Mouse (Mus musculus): ENCODE measurements around the gene Twnk.

Gene Twnk

DNA sequence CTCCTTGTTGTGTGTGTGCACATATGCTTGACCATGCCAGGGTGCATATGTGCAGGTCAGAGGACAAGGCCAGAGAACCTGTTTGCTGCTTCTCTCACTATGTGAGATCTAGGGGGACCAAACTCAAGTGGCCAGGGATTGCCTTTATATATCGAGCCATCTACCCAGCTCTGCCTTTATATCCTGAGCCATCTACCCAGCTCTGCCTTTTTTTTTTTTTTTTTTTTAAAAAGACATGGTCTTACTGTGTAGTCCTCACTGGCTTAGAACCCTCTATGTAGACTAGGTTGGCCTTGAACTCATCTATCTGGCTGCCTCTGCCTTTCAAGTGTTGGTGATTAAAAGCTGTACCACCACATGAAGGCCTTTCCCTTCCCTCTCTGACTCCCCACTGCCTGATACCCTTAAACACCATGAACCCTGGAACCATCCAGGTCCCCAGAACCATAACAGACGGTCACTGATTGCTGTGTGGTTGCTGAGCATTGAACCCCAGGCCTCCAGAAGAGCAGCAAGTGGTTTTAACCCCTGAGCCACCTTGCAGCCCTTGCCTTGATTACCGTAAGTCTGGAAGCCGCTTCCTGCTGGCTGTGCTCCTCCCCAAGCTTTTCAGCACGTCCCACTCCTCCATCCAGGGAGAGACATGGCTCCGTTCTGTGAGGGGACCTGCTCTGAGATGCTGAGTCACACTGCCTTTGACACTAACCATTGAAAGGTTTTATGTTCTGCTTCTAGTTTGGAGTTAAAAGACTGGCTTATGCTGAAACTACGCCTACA is 1.5 kb upstream of the Twnk start:
- DNase-seq: no peak

DNA sequence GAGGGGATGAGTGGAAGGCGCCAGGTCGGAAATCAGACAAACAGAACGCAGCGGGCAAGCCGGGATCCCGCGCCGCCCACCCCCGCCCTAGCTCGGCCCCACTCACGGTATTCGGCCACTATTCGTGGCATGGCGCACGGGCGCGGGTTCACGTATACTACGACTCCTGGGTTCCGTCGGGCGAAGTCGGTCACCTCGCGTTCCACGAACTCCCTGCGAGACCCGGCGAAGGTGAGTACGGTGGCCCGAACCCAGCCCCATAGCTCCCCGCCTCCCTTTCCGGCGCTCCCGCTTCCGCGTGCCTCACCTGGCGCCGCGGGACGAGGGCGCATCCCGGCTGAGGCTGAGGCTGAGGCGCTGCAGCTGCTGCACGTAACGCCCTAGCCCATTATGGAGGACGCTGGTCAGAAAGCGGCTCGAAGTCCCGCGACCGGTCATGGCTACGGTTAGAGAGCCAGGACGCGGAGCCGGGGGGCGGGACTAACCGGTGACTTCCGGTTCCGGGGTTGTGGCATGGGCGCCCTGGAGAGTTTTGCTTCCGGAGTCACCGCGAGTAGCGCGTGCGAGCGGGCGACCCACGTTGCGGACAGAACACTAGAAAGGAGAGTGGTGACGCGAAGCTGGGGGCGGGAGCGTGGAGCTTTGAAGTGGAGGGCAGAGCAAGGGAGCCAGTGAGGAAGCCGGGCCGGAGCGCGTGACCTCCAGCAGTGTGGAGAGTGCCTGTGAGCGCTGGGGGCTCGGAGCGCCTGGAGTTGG is 672 bp downstream of the Twnk start, which contains the start of gene Mrpl43:
TSS of gene Mrpl43 (minus strand) at position 486 of the 756 bp plus-strand sequence.
- peak; percentile 94 for DNase-seq

DNA sequence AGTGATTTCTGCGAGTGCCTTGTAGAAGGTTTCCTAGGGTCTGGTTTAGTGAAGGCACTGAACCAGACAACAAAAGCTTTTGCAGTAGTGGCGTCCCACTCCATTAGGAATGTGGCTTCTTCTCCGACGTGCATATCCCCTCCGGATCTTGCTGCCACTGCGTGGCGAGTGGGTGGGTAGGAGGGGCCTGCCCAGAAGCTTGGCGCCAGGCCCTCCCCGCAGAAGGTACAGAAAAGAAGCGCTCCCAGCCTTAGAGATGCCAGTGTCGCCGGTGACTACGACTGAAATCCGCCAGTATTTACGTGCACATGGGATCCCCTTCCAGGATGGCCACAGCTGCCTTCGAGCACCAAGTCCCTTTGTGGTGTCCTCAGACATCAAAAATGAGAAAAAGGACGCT is 1.6 kb downstream of the Twnk start:
- no peak for DNase-seq

DNA sequence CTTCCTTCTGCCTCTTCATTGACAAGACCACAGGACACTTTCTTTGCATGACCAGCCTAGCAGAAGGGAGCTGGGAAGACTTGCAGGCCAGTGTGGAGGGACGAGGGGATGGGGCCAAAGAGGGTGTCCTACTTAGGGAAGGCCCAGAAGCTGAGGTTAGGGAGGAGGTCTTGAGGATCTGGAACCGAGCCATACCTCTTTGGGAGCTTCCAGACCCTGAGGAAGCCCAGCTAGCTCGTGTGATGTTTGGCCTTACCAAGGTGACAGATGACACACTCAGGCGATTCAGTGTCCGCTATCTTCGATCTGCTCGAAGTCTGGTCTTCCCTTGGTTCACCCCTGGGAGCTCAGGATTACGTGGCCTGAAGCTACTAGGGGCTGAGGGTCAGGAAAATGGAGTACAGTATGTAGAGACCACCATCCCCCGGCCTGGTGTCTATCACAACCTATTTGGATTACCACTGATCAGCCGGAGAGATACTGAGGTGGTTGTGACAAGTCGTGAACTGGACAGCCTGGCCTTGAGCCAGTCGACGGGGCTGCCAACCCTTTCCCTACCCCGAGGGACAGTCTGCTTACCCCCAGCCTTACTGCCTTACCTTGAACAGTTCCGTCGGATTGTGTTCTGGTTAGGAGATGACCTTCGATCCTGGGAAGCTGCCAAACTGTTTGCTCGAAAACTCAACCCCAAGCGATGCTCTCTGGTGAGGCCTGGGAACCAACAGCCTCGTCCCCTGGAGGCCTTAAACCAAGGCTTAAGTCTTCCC is 2.1 kb downstream of the Twnk start:
- DNase-seq: no peak

DNA sequence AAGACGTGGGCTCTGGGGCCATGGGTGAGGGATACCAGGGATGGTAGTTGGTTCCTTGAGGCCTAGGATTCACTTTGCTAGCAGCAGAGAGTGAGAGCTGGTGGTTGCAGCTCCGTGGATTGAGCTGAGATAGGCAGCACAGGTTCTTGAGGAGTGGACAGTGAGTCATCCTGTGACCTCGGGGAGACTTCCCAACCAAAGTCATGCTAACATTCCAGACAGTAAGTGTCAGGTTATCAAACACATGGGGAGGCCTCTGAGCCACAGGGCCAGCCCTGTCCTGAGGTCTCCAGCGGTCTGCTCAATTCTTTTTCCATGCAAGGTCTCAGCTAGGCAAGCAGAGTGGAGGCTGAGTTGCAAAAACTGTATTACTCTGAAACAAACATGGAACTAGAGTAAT is 5.2 kb downstream of the Twnk start:
- no peak for DNase-seq

DNA sequence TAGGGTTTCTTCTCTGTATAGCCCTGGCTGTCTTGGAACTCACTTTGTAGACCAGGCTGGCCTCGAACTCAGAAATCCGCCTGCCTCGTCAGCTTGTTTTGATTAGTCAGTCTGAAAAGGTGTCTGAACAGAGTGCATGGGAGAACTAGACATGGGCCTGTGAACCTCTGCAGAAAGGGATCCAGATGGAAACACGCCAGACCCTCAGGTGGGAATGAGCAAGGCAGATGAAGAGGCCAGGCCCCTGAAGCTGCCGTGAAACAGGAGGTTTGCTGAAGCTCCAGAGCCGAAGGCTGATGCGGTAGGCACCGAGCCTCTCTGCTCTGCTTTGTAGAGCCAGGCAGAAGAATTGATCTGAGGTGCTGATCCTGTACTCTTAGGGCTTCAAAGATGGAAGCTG is 6.8 kb downstream of the Twnk start:
- DNase-seq: no peak

DNA sequence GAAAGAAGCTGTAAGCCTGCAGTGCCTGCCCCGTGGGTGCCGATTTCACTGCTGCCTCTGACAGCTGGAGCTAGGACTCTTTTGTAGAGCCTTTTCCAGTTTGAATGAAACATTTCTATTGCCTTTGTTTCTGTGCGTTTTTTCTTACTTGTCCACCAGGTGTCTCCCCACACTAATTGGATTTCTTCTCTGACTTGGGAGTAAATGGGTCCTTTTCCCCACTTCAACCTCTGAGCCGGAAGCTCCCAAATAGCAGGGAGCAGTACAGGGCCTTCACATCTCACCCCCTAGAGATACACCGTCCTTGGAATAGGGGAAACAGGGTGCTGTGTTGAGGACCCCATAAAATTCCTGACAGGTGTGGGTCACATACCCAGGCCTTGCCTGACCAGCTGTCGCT is 7.2 kb downstream of the Twnk start:
- DNase-seq: no peak

DNA sequence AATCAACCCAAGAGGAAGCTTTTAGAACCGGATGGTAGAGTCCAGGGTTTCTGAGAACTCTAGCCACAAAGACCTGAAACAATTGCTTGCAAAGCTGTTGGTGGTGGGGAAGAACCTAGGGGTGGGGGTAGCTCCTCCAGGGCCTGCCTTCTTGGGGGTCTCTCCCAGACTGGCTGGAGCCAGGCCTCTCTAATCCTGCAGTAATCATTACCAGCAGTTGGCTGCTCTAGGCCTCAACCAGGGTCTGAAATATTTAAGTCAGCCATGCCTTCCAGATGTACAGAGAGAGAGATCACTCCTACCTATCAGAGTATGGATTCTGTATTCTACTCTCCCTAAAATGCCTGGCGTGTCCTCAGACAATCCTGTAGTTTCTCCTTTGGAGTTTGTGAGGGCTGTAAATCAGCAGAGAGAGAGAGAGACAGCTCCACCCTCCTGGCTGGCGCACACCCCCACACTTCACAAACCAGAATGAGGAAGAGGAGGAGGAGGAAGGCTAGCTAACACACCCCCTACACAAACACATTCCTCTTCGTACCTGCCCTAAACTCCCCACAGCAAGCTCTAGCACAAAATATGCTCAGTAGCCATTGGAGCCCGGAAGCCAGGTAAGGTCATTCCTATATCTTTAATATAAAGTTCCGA is 8.2 kb downstream of the Twnk start:
- DNase-seq: no peak

DNA sequence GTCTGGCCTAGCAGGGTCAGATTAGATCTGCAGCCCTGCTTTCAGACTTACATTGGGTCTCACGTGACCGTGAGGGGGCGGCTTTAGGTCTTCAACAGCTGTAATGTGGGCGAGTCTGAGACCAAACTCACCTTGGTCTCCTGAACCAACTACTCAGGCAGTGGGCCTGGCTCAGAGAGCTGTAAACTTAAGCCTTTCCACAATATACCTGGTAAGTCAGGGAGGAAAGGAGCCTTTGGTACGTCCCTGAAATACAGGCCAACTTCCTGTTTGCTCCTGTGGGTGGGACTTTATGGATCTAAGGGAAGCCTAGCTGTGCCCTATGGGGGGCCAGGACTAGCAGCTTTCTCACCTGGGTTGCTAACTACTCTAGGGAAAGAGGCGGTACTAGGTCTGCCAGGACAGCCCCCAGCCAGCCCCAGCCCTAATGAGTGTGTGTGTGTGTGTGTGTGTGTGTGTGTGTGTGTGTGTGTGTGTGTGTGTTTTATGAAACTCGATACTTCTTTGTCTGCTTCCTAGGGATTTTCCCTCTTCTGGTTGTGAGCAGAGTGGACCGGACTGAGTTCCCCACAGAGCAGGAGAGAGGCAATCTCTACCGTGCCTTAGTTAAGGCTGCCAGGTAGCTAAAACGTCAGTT is 9.0 kb downstream of the Twnk start, which contains the start of gene Lzts2:
TSS of gene Lzts2 (plus strand) at position 80 of the 637 bp plus-strand sequence.
- peak; percentile 24 for DNase-seq

DNA sequence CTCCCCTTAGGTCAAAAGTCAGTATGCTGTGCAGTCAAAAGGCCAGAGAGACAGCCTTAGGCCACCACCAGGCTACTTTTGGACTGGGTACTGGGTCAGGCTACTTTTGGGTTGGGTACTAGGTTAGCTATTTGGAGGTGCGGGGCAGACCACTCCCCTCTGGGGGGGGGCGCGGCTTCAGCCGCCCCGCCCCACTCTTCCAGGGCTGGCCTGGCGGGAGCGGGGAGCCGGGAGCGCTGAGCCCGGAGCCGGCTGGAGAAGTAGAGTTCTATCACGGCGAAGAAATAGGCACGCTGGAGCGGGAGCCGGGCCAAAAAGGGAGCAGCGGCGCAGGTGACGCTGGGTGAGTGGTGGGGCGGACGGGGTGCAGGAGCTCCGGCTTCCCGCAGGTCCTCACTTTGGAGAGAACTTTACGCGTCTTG is 9.5 kb downstream of the Twnk start:
- DNase-seq: peak; percentile 47

DNA sequence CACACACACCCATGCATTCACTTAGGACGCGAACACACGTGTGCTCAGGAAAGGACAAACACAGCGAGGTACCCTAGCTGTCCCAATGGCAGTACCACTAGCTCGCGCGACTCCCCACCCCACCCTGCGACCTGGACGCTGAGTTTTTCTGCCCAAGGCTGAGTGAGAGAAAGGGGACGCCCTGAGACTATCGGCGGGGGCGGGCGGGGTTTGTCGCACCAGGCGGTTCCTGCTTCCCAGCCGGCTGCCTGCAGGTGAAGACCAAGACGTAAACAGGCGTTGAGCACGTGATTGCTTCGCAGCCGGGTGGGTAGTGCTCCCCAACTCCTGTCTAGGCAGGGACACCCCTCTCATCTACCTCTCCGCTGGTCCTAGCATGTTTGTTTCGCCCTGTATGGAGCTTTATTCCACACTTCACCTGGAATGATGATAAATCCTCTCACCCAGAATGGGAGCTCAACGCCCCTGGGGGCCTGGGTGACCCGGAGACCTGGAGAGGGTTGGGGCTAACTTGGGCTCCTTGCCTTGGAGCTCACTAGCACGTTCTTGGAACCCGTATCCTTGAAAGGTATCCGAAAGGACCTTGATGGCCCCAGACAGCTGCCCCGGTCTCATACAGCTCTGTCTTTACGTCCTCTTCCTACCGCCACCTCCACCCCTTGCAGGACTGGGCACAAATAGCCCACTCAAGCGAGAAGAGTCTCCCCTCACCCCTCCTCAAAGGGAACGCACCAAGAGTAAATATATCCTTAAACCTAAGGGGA is 10.2 kb downstream of the Twnk start:
- DNase-seq: peak; percentile 78

DNA sequence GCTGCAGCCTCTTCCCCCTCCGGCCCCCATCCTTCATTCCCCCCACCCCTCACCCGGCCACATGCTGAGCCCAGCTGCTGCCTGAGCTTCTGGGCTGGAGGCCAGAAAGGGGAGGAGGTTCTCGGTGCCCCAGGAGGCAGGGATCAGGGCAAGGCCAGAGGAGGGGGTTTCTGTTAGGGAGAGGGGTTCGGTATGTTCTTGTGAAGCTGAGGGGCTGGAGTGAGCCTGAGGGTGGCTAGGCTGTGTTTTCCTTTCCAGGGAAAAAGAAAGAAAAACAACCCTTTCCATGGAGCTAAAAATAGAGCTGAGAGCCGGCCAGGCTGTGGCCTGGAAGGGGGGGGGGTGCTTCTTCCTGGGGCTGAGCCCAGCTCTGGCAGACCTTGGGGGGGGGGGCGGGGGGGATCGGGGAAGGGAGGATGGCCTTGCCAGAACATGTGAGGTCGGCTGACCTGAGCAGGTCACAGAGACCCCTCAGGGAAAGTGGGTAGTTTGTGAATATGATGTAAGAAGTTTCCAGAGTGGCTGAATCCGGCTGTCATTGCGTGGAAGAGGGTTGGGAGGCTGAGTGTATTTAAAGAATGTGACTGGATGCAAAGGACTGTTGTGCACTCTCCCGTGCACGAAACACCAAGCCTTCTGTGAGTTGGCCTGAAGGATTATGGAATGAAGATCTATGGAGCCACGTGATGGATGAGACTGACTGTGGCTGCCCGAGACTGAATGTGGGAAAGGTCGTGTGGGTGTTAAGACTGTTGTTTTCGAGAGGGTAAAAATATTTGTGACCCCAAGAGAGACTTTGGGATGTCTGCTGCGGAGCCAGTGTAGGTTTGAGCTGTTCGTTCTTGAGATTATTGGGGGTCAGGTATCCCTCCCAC is 11.1 kb downstream of the Twnk start:
- peak; percentile 12 for DNase-seq

DNA sequence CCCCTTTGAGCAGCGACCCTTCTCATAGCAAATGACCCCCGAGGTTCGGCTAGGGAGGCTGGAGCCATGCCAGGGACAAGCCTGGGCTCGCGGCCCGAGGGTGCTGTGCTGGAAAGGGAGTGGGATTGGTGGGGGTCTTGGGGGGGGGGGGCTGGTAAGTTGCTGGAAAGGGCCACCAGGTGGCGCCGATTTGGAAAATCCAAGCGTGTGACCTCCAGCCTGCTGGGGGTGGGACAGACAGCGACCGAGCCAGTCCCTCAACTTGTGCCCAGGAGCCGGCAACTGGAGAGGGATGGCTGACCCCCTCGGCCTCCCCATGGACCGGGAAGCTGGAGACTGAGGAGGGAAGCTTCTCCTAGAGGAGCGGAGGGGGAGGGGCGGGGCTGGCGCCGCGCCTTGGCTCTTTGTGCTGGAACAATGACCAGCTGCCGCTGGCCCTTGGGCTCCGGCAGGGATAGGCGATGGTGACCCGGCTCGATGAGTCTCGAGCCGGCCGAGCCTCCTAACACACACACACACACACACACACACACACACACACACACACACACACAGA is 11.8 kb downstream of the Twnk start:
- DNase-seq: peak; percentile 41

DNA sequence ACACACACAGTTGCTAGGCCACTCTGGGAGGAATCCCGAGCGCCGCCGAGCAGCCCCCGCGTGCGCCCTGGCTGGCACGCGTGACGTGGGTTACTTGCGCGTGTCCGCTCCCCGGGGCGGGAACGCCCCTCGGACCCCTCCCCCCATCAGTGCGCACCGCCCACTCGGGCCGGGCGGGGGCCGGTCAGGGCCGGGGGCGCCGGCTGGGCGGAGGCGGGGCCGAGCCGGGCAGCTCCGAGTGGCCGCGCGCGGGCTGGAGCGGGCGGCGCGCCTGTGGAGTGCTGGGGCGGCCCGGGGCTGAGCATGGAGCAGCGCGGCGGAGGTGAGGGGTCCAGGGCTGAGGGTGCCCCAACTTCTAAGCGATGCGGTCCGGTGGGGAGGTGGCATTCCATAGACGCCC is 12.4 kb downstream of the Twnk start:
- peak; percentile 20 for DNase-seq

DNA sequence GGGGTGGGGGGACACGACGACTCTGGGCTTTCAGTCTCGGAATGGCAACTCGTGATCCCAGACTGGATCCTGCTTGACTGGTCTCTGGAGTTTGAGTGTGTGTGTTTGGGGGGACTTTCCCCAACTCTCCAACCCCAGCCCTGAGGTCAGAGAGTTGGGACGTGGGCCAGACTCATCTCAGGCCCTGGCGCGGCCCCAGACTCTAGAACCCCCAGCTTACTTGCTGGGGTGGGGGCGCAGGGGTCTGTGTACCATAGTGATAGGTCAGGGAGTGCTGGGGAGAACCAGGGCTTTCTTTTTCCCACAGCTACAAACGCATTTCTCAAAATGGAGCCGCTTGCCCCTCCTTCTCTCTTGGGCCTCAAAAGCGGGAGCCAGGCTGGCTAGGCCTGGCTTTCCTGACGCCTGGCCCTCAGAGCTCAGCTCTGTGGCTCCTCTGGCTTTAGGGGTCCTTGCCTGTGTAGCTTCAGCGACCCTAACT is 12.9 kb downstream of the Twnk start:
- no peak for DNase-seq

DNA sequence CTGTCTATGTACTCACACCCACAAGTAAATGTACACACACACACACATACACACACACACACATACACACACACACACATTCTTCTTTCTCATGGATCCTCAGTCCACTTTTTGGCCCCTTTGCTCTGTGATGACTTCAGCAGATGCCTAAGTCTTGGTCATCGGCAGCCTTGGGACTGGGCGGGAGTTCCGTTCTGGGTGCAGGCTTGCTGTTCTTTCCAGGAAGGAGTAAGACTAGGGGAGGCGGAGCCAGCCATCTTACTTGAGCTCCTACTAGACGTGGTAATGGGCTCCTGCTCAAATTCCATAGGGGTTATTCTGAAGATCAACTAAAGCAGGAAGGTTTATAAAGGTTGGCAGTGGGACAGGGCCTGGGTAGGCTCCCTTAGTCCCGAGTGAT is 14.9 kb downstream of the Twnk start:
- DNase-seq: no peak

DNA sequence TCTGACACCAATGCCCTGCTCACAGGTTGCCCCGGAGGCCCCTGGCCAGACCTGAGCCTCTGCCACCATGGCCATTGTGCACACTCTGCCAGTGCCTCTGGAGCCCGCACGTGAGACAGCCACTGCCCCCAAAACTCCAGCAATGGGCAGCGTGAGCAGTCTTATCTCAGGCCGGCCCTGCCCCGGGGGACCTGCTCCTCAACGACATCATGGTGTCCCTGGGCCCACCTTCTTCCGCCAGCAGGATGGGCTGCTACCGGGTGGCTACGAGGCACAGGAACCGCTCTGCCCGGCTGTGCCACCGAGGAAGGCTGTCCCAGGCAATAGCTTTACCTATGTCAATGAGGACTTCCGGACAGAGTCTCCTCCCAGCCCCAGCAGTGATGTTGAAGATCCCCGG is 15.9 kb downstream of the Twnk start:
- DNase-seq: no peak

DNA sequence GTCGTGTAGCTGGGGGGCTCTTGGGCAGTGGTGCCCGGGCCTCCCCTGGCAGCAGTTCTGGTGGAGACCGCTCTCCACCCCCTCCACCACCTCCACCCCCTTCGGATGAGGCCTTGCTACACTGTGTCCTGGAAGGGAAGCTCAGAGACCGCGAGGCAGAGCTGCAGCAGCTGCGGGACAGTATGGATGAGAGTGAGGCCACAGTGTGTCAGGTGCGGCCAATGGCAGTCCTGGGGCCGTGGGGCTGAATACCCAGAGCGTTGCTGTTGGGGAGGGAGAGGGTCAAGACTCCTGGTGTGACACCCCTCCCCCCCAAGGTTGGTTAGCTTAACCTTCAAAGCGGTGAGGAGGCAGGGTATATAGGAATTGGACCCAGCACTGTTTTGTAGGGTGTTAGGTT is 18.5 kb downstream of the Twnk start:
- no peak for DNase-seq

DNA sequence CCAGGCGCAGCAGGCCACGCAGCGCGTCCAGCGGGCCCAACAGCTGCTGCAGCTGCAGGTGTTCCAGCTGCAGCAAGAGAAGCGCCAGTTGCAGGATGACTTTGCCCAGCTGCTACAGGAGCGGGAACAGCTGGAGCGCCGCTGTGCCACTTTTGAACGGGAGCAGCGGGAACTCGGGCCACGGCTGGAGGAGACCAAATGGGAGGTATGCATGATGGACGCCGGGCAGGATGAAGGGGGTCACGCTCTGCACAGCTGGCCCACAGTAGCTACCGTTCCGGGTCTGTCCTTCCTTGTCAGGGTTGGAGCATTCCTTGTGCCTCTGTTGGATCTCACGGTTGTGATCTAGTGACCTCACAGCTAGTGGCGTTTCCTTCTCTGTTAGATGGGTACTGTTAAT is 19.3 kb downstream of the Twnk start:
- no peak for DNase-seq

DNA sequence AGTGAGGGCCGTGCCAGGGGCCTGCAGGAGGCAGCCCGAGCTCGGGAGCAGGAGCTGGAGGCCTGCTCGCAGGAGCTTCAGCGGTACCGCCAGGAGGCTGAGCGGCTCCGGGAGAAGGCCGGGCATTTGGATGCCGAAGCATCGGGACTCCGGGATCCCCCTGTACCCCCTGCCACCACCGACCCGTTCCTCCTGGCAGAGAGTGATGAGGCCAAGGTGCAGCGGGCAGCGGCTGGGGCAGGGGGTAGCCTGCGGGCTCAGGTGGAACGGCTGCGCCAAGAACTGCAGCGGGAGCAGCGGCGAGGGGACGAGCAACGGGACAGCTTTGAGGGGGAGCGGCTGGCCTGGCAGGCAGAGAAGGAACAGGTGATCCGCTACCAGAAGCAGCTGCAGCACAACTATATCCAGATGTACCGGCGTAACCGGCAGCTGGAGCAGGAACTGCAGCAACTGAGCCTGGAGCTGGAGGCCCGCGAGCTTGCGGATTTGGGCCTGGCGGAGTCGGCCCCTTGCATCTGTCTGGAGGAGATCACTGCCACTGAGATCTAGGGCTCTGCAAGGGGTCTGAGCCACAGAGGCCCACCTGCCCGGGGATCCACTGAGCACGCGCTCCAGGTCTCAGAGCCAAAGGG is 20.6 kb downstream of the Twnk start:
- DNase-seq: no peak
